Mouse (Mus musculus): ENCODE data around the gene Syngr2. TPM values are rescaled to one million over a fixed set of nuclear protein-coding genes. Genes with fewer than 3 reads are reported as not detected.

Gene Syngr2
- polyA plus RNA-seq, 1 experiment from 2014 or later = 129 TPM

DNA sequence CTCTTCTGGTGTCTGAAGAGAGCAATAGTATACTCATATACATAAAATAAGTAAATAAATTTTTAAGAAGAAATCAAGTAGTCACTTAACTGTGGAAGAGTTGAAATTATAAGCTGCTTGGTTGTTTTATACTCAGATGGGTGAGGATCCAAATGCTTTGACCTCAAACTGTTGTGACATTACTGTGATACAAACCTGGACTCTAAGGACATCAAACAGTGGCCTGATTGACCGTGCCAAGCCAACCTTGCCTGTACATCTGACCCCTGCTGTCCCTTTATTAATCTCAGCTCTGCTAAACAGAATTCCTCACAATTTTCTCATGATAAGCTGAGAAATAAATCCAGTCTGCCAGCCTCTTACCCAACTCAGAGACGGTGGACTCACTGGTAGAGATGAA, 36.2 kb downstream of the Syngr2 start:
- WGBS = 81% methylated on average over 2 of the region's 2 CpGs
- H3K27me3 ChIP-seq (ENCODE audit: control insufficient read depth, insufficient read depth, low read length) = no peaks in the 10 kb centered on the region
- ATAC-seq (ENCODE audit: insufficient read depth, low FRiP score) = no peak

DNA sequence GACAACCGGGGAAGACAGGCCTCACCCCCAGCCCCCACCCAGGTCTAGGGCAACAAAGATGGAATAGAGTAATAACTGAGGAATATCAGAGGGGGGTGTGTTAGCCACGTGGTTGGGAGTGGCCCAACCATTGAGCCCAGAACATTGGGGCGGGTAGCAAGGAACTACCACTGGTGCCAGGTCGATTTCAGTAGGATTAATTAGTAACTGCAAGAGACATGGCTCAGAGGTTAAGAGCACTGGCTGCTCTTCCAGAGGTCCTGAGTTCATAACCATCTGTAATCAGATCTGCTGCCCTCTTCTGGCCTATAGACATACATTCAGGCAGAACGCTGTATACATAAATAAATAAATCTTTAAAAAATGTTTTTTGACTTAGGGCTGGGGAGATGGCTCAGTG, 37.2 kb downstream of the Syngr2 start:
- Histone ChIP-seq H3K9ac (ENCODE audit: low read length) (no peak overlapping the region), H3K36me3 (ENCODE audit: control insufficient read depth, insufficient read depth, low read length) (no peaks in the 10 kb centered on the region), H3K27me3 (ENCODE audit: control insufficient read depth, insufficient read depth, low read length) (no peaks in the 10 kb centered on the region), H3K4me2 (ENCODE audit: low read depth, low read length) (no peak overlapping the region), H3K4me1 (ENCODE audit: control insufficient read depth, insufficient read depth, low read length) (peaks cover 26% of the 10 kb centered on the region), H3K4me3 (replicated peaks; ENCODE audit: low read length) (no peak overlapping the region), H3K9me3 (replicated peaks; ENCODE audit: control insufficient read depth, low read length) (no peaks in the 10 kb centered on the region), H3K27ac (ENCODE audit: low read length) (no peak overlapping the region)
- ATAC-seq (ENCODE audit: insufficient read depth, low FRiP score) = 0 out of 2 replicates have a peak, but pooled peaks have one; percentile 3
- WGBS = 38% methylated on average over 5 of the region's 5 CpGs

More for the DNA sequence above, 36.2 kb downstream of the Syngr2 start:
- no peak overlapping the region for H3K4me2 ChIP-seq (ENCODE audit: low read depth, low read length)
- H3K36me3 ChIP-seq (ENCODE audit: control insufficient read depth, insufficient read depth, low read length) = no peaks in the 10 kb centered on the region
- no peaks in the 10 kb centered on the region for H3K9me3 ChIP-seq (replicated peaks; ENCODE audit: control insufficient read depth, low read length)
- H3K9ac ChIP-seq (ENCODE audit: low read length) = no peak overlapping the region
- no peak overlapping the region for H3K4me3 ChIP-seq (replicated peaks; ENCODE audit: low read length)
- no peak overlapping the region for H3K27ac ChIP-seq (ENCODE audit: low read length)
- H3K4me1 ChIP-seq (ENCODE audit: control insufficient read depth, insufficient read depth, low read length) = peaks cover 24% of the 10 kb centered on the region

DNA sequence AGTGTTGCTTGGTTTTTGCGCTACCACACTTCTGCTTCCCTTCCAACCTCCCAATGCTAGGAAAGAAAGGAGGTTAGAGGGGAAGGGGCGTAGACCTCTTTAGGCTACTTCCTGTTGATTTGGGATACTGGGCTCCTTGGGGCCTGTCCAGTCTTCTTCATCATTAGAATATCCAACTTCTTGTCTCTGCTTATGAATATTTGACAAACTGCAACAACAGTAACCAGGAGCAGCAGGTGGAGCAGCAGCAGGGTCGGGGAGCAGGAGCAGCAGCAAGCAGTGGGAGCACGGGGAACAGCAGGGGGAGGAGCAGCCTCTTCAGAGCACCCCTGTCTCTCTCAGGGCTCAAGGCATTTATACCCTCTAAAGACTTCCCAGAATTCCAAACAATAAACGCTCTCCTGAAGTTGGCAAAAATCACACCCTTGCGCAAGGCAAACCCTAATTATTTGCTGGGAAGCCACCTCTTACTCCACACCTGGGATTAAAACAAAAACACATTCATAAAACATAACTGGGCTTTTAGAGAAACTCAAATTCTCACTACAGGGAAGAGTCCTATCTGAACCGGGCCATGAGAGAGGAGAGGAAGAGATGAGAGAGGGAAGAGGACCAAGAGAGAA, 38.2 kb downstream of the Syngr2 start:
- H3K4me2 ChIP-seq (ENCODE audit: low read depth, low read length) = peak overlapping the region; percentile 92
- H3K4me1 ChIP-seq (ENCODE audit: control insufficient read depth, insufficient read depth, low read length) = peaks cover 26% of the 10 kb centered on the region
- 67% methylated on average over 7 of the region's 7 CpGs for WGBS
- H3K27ac ChIP-seq (ENCODE audit: low read length) = peak overlapping the region; percentile 98
- H3K36me3 ChIP-seq (ENCODE audit: control insufficient read depth, insufficient read depth, low read length) = 0 out of 2 replicates have a peak, but pooled peaks cover 5% of the 10 kb centered on the region
- H3K9me3 ChIP-seq (replicated peaks; ENCODE audit: control insufficient read depth, low read length) = no peaks in the 10 kb centered on the region
- ATAC-seq (ENCODE audit: insufficient read depth, low FRiP score) = no peak
- H3K4me3 ChIP-seq (replicated peaks; ENCODE audit: low read length) = peak overlapping the region; percentile 64
- no peaks in the 10 kb centered on the region for H3K27me3 ChIP-seq (ENCODE audit: control insufficient read depth, insufficient read depth, low read length)
- peak overlapping the region; percentile 90 for H3K9ac ChIP-seq (ENCODE audit: low read length)

DNA sequence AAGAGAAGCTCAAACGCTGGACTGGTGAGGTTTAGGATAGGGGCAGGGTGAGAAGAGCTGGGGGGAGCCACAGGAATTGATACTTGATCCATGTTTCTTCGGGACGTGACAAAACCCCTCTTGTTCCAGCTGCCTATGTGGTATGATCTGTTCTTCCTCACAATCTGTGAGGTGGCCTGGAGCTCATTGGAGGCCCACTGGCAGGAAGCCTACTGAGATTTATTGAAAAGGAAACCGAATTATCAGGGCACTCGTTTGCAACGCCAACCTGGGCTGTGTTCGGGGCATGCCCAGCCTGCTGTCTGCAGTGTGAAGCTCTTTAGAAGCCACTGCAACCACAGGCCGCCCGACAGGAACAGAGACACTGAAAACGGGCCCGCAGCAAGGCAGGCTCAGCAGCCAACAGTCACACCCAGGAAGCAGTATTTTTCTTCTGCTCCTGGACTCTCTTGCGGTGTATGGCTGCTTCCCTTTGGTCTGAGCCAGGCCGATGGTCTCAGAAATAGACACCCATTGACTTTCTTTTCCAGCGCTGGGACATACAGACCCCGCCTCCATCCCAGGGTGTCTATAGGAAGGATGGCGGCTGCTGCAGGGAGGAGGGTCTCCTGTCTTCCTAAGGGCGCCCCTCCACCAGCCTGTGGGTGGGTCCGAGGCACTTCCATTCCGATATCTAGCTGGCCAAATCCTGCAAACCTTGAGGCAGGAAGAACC, 39.0 kb downstream of the Syngr2 start:
- ATAC-seq (ENCODE audit: insufficient read depth, low FRiP score) = peak; percentile 80
- H3K4me2 ChIP-seq (ENCODE audit: low read depth, low read length) = peak overlapping the region; percentile 92
- peaks cover 6% of the 10 kb centered on the region; the same call in 1 of the 2 replicates for H3K36me3 ChIP-seq (ENCODE audit: control insufficient read depth, insufficient read depth, low read length)
- peak overlapping the region; percentile 90 for H3K9ac ChIP-seq (ENCODE audit: low read length)
- H3K27me3 ChIP-seq (ENCODE audit: control insufficient read depth, insufficient read depth, low read length) = no peaks in the 10 kb centered on the region
- WGBS = 6% methylated on average over 19 of the region's 19 CpGs
- H3K4me1 ChIP-seq (ENCODE audit: control insufficient read depth, insufficient read depth, low read length) = peaks cover 26% of the 10 kb centered on the region
- no peaks in the 10 kb centered on the region for H3K9me3 ChIP-seq (replicated peaks; ENCODE audit: control insufficient read depth, low read length)
- peak overlapping the region; percentile 98 for H3K27ac ChIP-seq (ENCODE audit: low read length)
- H3K4me3 ChIP-seq (replicated peaks; ENCODE audit: low read length) = peak overlapping the region; percentile 64

DNA sequence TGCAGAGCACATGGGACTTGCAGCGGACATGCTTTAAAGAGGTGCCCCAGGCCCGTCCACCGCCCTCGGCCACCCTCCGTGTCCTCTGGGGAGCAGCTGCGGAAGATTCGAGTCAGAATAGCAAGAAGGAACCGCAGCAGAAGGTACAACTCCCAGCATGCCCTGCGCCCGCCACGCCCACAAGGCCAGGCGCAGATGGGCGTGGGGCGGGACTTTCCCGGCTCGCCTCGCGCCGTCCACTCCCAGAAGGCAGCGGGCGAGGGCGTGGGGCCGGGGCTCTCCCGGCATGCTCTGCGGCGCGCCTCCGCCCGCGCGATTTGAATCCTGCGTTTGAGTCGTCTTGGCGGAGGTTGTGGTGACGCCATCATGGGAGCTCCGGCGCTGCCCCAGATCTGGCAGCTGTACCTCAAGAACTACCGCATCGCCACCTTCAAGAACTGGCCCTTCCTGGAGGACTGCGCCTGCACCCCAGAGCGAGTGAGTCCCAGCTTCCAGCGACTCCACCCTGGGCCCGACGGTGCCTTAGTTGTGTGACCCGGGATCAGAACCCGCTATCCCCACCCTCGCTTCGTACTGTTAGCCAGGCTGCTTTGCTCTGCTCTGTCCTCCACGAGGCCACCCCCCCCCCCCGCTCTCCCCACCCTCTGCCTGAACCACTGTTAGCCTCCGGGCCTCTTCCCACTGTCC, 39.7 kb downstream of the Syngr2 start, which contains the start of gene Birc5:
Gene Birc5, plus strand, starts transcription at position 267 of the 687 bp plus-strand sequence.
- ATAC-seq (ENCODE audit: insufficient read depth, low FRiP score) = peak; percentile 95

DNA sequence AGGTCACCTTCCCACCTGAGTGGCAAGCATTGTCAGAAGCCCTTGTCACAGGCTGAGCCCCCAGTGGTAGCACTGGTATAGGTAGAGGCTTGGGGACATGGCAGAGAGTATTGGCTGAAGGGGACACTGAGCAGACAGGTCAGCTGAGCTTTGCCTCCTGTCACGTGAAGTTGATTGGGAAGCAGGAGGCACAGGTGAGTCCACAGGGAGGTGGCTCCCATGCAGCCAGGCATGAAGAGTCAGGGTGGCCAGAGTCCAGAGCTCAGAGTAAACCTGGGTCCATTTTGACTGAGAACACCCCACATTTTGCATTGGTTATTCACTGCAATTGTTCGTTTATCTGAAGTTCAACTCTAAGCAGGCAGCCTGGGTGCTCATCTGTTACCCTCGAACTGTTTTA, 43.4 kb downstream of the Syngr2 start:
- H3K27ac ChIP-seq (ENCODE audit: low read length) = no peak overlapping the region
- H3K4me2 ChIP-seq (ENCODE audit: low read depth, low read length) = no peak overlapping the region
- no peak overlapping the region for H3K9ac ChIP-seq (ENCODE audit: low read length)
- H3K9me3 ChIP-seq (replicated peaks; ENCODE audit: control insufficient read depth, low read length) = no peaks in the 10 kb centered on the region
- peaks cover 26% of the 10 kb centered on the region for H3K36me3 ChIP-seq (ENCODE audit: control insufficient read depth, insufficient read depth, low read length)
- H3K4me1 ChIP-seq (ENCODE audit: control insufficient read depth, insufficient read depth, low read length) = peaks cover 20% of the 10 kb centered on the region
- no peak overlapping the region for H3K4me3 ChIP-seq (replicated peaks; ENCODE audit: low read length)
- no peaks in the 10 kb centered on the region for H3K27me3 ChIP-seq (ENCODE audit: control insufficient read depth, insufficient read depth, low read length)
- 79% methylated on average over 3 of the region's 3 CpGs for WGBS
- ATAC-seq (ENCODE audit: insufficient read depth, low FRiP score) = no peak

More for the DNA sequence above, 39.7 kb downstream of the Syngr2 start, which contains the start of gene Birc5:
- H3K4me3 ChIP-seq (replicated peaks; ENCODE audit: low read length) = peak within 1 kb of the TSS; percentile 64
- WGBS = under 1% methylated on average over 51 of the region's 51 CpGs
- no peaks in the 10 kb centered on the region for H3K9me3 ChIP-seq (replicated peaks; ENCODE audit: control insufficient read depth, low read length)
- peaks cover 26% of the 10 kb centered on the region for H3K4me1 ChIP-seq (ENCODE audit: control insufficient read depth, insufficient read depth, low read length)
- H3K27me3 ChIP-seq (ENCODE audit: control insufficient read depth, insufficient read depth, low read length) = no peaks in the 10 kb centered on the region
- peak within 1 kb of the TSS; percentile 90 for H3K9ac ChIP-seq (ENCODE audit: low read length)
- H3K36me3 ChIP-seq (ENCODE audit: control insufficient read depth, insufficient read depth, low read length) = peaks cover 6% of the 10 kb centered on the region; the same call in 1 of the 2 replicates
- peak within 1 kb of the TSS; percentile 98 for H3K27ac ChIP-seq (ENCODE audit: low read length)
- H3K4me2 ChIP-seq (ENCODE audit: low read depth, low read length) = peak within 1 kb of the TSS; percentile 92

DNA sequence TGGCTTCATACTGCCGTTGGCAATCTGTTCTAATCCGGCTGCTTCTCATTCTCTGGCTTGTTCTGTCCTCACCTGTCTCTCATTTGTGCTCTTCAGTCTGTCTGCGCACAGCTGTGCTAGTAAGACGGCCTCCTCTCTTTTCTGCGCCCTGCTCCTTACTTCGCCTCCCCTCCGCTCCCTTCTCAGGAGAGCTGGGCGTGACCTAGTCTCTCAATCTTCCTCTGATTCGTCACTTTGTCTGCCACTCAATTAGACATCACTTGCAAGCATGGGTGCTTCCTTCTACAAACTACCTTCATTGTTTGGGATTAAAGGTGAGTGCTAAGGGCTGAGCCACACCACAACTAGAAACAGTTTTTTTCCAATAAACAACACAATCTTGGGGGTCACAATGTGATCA, 44.8 kb downstream of the Syngr2 start:
- Histone ChIP-seq H3K9me3 (replicated peaks; ENCODE audit: control insufficient read depth, low read length) (no peaks in the 10 kb centered on the region), H3K4me2 (ENCODE audit: low read depth, low read length) (no peak overlapping the region), H3K4me1 (ENCODE audit: control insufficient read depth, insufficient read depth, low read length) (peaks cover 14% of the 10 kb centered on the region), H3K36me3 (ENCODE audit: control insufficient read depth, insufficient read depth, low read length) (peaks cover 26% of the 10 kb centered on the region), H3K27ac (ENCODE audit: low read length) (no peak overlapping the region), H3K27me3 (ENCODE audit: control insufficient read depth, insufficient read depth, low read length) (no peaks in the 10 kb centered on the region), H3K9ac (ENCODE audit: low read length) (no peak overlapping the region), H3K4me3 (replicated peaks; ENCODE audit: low read length) (no peak overlapping the region)
- ATAC-seq (ENCODE audit: insufficient read depth, low FRiP score) = no peak
- whole genome bisulfite sequencing = 91% methylated on average over 9 of the region's 9 CpGs

DNA sequence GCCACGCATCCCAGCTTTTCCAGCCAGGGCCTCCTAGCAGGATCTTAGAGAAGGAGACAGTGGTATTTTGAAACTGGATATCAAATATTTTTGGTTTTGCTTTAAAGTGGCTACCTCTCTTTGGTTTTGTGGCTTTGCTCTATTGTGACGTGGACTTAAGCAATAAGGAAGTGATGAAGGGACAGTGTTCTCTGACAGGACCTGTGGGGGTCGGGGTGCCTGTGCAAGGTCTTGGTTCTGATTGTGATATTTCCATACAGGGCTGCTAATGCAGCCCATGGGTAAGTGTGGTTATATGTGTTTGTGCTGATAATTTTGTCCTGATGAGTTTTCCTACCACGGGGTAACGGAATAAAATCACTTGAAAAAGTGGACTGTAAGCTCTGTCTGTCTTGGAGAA, 45.9 kb downstream of the Syngr2 start:
- Histone ChIP-seq H3K4me1 (ENCODE audit: control insufficient read depth, insufficient read depth, low read length) (peaks cover 5% of the 10 kb centered on the region), H3K27me3 (ENCODE audit: control insufficient read depth, insufficient read depth, low read length) (peaks cover 6% of the 10 kb centered on the region; the same call in 1 of the 2 replicates), H3K4me3 (replicated peaks; ENCODE audit: low read length) (no peak overlapping the region), H3K27ac (ENCODE audit: low read length) (no peak overlapping the region), H3K9me3 (replicated peaks; ENCODE audit: control insufficient read depth, low read length) (no peaks in the 10 kb centered on the region), H3K36me3 (ENCODE audit: control insufficient read depth, insufficient read depth, low read length) (peaks cover 26% of the 10 kb centered on the region), H3K4me2 (ENCODE audit: low read depth, low read length) (no peak overlapping the region), H3K9ac (ENCODE audit: low read length) (no peak overlapping the region)
- 92% methylated on average over 5 of the region's 5 CpGs for WGBS
- no peak for ATAC-seq (ENCODE audit: insufficient read depth, low FRiP score)

DNA sequence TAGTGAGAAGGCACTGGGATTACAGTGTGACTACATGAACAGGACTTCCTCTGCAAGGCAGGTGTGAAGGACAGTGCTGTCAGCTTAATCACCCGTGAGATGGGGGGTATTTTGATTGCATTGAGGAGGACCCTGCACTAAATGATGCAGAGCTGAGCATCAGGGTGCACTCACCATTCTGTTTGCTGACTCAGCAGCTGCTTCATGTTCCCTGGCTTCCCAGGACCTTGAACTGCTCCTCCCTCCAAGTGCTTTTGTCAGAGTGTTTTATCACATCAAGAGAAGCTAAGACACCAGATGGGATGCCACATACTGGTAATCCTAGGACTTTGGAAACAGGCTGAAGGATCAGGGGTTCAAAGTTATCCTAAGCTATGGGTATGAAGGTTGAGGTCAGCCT, 46.5 kb downstream of the Syngr2 start:
- H3K36me3 ChIP-seq (ENCODE audit: control insufficient read depth, insufficient read depth, low read length) = peaks cover 26% of the 10 kb centered on the region
- no peak for ATAC-seq (ENCODE audit: insufficient read depth, low FRiP score)
- no peak overlapping the region for H3K4me2 ChIP-seq (ENCODE audit: low read depth, low read length)
- H3K4me1 ChIP-seq (ENCODE audit: control insufficient read depth, insufficient read depth, low read length) = 0 out of 2 replicates have a peak, but pooled peaks cover 2% of the 10 kb centered on the region
- no peak overlapping the region for H3K27ac ChIP-seq (ENCODE audit: low read length)
- peaks cover 13% of the 10 kb centered on the region for H3K27me3 ChIP-seq (ENCODE audit: control insufficient read depth, insufficient read depth, low read length)
- no peak overlapping the region for H3K9ac ChIP-seq (ENCODE audit: low read length)
- 78% methylated on average over 1 of the region's 1 CpGs for WGBS
- no peaks in the 10 kb centered on the region for H3K9me3 ChIP-seq (replicated peaks; ENCODE audit: control insufficient read depth, low read length)
- no peak overlapping the region for H3K4me3 ChIP-seq (replicated peaks; ENCODE audit: low read length)

All from stomach, embryonic 16.5 days (tissue).